Mouse (Mus musculus): ENCODE data around the gene Mecom. TPM values are rescaled to one million over a fixed set of nuclear protein-coding genes. Genes with fewer than 3 reads are reported as not detected.

Mecom gene
- polyA plus RNA-seq, 1 experiment from 2014 or later, result 52.0 TPM

DNA sequence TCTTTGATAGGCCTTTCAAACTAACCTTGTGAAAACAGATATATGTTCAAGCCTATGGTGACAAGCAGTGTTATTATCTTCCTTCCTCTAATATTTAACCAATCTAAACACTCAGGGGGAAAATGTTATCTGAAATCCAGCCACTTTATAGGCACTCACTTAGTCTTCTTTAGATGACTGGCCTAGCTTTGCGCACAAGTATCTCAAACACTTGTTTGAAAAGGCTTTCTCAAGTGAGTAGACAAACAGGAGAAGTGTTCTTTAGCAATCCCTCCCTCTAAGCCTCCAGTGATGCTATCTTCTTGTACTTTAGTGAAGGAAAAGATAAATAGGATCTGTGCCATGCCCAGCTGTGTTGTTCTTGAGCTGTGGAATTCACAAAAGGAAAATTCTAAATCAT, 412.7 kb downstream of the Mecom start:
- Histone ChIP-seq H3K9me3 (no peaks in the 10 kb centered on the region), H3K27ac (replicated peaks) (no peak overlapping the region), H3K36me3 (replicated peaks) (no peaks in the 10 kb centered on the region), H3K27me3 (replicated peaks; ENCODE audit: low read depth, poor library complexity, severe bottlenecking) (no peaks in the 10 kb centered on the region), H3K4me1 (peaks cover 11% of the 10 kb centered on the region), H3K4me3 (no peak overlapping the region)
- DNase-seq (ENCODE audit: low spot score), result no peak
- WGBS, result 87% methylated on average over 1 of the region's 1 CpGs

DNA sequence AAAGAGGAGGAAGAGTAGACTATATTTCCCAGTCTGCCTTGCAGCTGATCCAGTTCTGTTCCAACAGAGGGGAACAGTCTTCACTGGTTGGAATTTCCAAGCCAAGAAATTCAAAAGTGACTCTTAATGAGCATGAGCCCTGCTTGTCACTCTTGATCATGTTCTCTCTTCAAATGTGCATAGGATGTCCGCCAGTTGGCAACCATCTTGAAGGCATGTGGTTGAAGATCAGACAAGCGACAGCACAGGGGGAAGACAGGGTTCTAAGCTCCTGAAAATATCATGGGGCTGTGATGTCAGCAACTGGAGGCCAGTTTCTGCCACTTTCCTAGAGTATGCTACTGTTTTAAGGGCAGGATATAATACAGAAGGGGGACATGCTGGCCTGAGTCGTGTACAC, 414.8 kb downstream of the Mecom start:
- Histone ChIP-seq H3K27ac (replicated peaks) (no peak overlapping the region), H3K27me3 (replicated peaks; ENCODE audit: low read depth, poor library complexity, severe bottlenecking) (no peaks in the 10 kb centered on the region), H3K4me1 (no peaks in the 10 kb centered on the region), H3K36me3 (replicated peaks) (no peaks in the 10 kb centered on the region), H3K4me3 (no peak overlapping the region), H3K9me3 (no peaks in the 10 kb centered on the region)
- DNase-seq (ENCODE audit: low spot score), result no peak
- 86% methylated on average over 3 of the region's 3 CpGs for WGBS

GRCm38 (mm10) chr3:30132370-30132769, 415.4 kb downstream of the Mecom start:
- Histone ChIP-seq H3K27ac (replicated peaks) (no peak overlapping the region), H3K4me1 (peaks cover 3% of the 10 kb centered on the region; the same call in 1 of the 2 replicates), H3K27me3 (replicated peaks; ENCODE audit: low read depth, poor library complexity, severe bottlenecking) (no peaks in the 10 kb centered on the region), H3K36me3 (replicated peaks) (no peaks in the 10 kb centered on the region), H3K4me3 (no peak overlapping the region), H3K9me3 (no peaks in the 10 kb centered on the region)
- no peak for DNase-seq (ENCODE audit: low spot score)
- 69% methylated on average over 2 of the region's 2 CpGs for WGBS

- no peaks in the 10 kb centered on the region for H3K27me3 ChIP-seq (replicated peaks; ENCODE audit: low read depth, poor library complexity, severe bottlenecking)
- DNase-seq (ENCODE audit: low spot score), result no peak
- no peaks in the 10 kb centered on the region for H3K9me3 ChIP-seq
- H3K27ac ChIP-seq (replicated peaks), result no peak overlapping the region
- no peak overlapping the region for H3K4me3 ChIP-seq
- no peaks in the 10 kb centered on the region for H3K36me3 ChIP-seq (replicated peaks)
- WGBS, result 69% methylated on average over 4 of the region's 4 CpGs
- peaks cover 6% of the 10 kb centered on the region; the same call in 1 of the 2 replicates for H3K4me1 ChIP-seq
These were observed 417.3 kb downstream of the Mecom start for GRCm38 (mm10) chr3:30130495-30130894.

DNA sequence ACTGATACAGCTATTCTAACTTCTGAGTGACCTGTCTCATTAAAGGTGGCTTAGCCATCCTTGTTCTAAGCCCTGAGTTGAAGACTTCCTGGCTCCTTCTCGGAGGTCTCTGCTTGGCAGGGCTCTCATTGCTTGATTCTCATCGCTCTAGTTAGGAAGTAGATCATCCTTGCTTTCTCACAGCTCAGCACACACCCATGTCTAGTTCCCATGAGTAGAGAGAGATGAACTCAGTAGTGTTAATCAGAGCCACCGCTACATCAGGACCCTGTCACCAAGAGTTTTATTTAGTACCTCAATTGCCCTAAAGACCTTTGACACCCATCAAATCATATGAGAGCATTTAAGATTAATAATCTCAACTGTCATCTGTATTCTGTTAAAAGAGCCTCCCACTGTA, 425.2 kb downstream of the Mecom start:
- Histone ChIP-seq H3K36me3 (replicated peaks) (no peaks in the 10 kb centered on the region), H3K27me3 (replicated peaks; ENCODE audit: low read depth, poor library complexity, severe bottlenecking) (no peaks in the 10 kb centered on the region), H3K9me3 (no peaks in the 10 kb centered on the region), H3K4me3 (no peak overlapping the region), H3K4me1 (peaks cover 12% of the 10 kb centered on the region), H3K27ac (replicated peaks) (no peak overlapping the region)
- WGBS, result 89% methylated on average over 3 of the region's 3 CpGs
- no peak for DNase-seq (ENCODE audit: low spot score)

GRCm38 (mm10) chr3:30120790-30121512, 426.9 kb downstream of the Mecom start:
- H3K27ac ChIP-seq (replicated peaks), result no peak overlapping the region
- no peaks in the 10 kb centered on the region for H3K27me3 ChIP-seq (replicated peaks; ENCODE audit: low read depth, poor library complexity, severe bottlenecking)
- no peaks in the 10 kb centered on the region for H3K36me3 ChIP-seq (replicated peaks)
- no peaks in the 10 kb centered on the region for H3K9me3 ChIP-seq
- H3K4me3 ChIP-seq, result no peak overlapping the region
- DNase-seq (ENCODE audit: low spot score), result no peak
- WGBS, result 88% methylated on average over 8 of the region's 8 CpGs
- peaks cover 11% of the 10 kb centered on the region for H3K4me1 ChIP-seq

DNA sequence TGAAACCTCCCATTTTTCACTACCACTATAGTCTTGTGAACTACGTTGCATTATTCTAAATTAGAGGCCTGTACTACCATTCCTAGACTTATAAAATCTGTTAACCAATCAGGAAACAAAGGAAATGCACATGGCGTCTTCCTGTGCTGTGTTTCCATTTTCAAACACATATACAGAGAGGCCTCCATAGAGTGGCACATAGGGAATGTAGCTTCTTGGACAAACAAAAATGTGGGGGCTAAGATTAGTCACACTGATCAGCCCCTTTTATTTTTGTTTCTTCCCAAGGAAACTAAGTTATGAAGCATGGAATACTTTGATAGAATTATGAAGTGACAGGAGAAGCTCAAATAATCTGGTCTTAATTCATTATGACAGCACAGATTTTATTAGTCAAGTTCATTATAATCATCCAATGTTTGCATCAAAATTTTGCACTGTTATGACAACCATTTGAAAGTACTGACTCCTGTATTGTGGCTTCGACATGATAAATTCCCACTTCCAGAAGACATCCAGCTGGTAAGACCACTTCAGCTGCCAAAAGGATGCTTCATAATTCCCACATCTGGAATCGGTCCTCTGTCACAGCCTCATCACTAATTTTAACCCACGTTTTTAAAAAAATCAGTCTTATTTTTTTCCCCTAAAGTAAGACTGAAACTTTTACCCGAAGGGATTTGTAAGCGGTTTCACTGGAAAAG, 429.1 kb downstream of the Mecom start:
- H3K27ac ChIP-seq (replicated peaks), result no peak overlapping the region
- H3K4me3 ChIP-seq, result no peak overlapping the region
- no peaks in the 10 kb centered on the region for H3K36me3 ChIP-seq (replicated peaks)
- DNase-seq (ENCODE audit: low spot score), result no peak
- H3K27me3 ChIP-seq (replicated peaks; ENCODE audit: low read depth, poor library complexity, severe bottlenecking), result no peaks in the 10 kb centered on the region
- H3K4me1 ChIP-seq, result peaks cover 12% of the 10 kb centered on the region
- WGBS, result 85% methylated on average over 7 of the region's 7 CpGs
- no peaks in the 10 kb centered on the region for H3K9me3 ChIP-seq

DNA sequence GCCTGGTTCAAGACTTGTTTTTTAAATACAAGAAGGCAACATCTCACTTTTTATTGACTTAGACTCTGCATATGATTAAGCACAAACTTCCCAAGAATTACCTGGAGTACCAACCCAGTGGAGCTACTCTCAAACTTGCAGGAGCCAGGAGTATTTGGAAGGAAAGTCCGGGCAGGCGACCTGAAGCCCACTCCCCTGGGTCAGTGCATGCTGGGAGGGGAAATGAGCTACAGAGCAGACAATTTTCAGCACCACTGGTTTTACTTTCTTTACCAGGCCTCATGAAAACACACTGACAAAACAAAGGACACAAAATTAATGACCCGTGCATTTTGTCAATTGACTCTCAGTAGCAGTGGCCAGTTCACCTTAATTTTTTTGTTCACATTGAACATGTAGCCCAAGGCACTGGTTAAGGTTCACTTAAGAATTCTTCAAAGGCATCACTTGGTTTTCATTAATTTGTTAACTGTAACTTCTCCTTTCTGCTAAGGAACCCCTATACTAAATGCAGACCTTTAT, 434.5 kb downstream of the Mecom start:
- Histone ChIP-seq H3K4me1 (peaks cover 22% of the 10 kb centered on the region), H3K27me3 (replicated peaks; ENCODE audit: low read depth, poor library complexity, severe bottlenecking) (no peaks in the 10 kb centered on the region), H3K4me3 (no peak overlapping the region), H3K36me3 (replicated peaks) (no peaks in the 10 kb centered on the region), H3K27ac (replicated peaks) (no peak overlapping the region), H3K9me3 (no peaks in the 10 kb centered on the region)
- no peak for DNase-seq (ENCODE audit: low spot score)
- 33% methylated on average over 3 of the region's 3 CpGs for WGBS

DNA sequence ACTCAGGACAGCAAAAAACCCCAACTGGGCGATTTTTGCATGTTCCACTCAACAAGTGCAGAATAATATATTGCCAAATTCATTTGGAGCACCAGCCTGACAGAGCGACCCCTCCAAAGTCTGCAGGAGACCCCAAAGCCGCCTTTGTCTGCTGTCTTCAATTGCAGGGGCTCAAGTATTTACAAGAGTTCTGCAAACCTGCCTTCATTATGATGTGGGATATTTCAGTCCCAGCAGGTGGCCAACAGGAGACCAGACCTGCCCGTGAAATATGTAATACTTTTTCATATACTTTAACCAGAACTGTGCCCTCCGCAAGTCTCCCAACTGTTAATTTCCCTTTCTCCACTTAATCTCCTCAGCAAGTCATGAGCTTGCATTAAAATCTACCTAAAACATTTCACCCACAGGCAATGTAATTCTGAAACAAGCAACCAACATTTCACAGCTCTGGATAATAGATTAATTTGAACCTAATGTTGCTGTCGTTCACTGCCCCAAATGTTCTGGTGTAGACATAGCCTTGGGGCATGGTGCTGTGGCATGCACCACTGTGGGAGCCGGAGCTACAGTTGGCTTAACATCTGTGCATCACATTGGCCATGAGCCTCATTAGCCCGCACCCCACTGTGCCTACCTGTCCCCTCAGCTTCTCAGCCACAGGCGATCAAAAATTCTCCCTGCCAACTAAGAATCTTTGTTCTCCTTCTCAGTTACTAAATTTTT, 439.7 kb downstream of the Mecom start:
- WGBS, result 51% methylated on average over 9 of the region's 9 CpGs
- Histone ChIP-seq H3K4me1 (peaks cover 53% of the 10 kb centered on the region), H3K9me3 (no peaks in the 10 kb centered on the region)

DNA sequence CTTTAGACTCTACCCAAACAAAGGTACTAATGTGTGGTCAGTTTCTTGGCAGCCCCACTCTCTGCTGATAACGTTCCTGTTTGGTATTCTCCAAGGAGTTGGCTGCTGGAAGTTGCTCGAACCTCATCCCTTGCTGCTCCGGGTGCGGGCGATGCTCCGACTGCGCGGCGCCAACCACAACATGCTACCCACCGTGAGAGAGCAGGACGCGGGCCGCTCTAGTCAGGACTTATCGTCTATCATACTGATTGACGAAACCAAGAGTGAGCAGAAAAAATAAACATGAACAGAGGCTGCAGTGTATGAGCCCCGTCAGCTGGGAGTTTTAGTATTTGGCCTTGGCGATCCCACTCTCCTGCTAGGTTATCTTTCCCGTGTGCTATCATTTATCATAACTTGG, 441.3 kb downstream of the Mecom start:
- 52% methylated on average over 18 of the region's 18 CpGs for WGBS
- no peaks in the 10 kb centered on the region for H3K36me3 ChIP-seq (replicated peaks)
- H3K4me1 ChIP-seq, result peaks cover 57% of the 10 kb centered on the region
- H3K9me3 ChIP-seq, result no peaks in the 10 kb centered on the region
- peak overlapping the region; percentile 74 for H3K27ac ChIP-seq (replicated peaks)
- no peaks in the 10 kb centered on the region for H3K27me3 ChIP-seq (replicated peaks; ENCODE audit: low read depth, poor library complexity, severe bottlenecking)
- peak; percentile 66 for DNase-seq (ENCODE audit: low spot score)
- H3K4me3 ChIP-seq, result no peak overlapping the region

More for the DNA sequence above, 439.7 kb downstream of the Mecom start:
- H3K36me3 ChIP-seq (replicated peaks), result no peaks in the 10 kb centered on the region
- H3K27me3 ChIP-seq (replicated peaks; ENCODE audit: low read depth, poor library complexity, severe bottlenecking), result no peaks in the 10 kb centered on the region
- DNase-seq (ENCODE audit: low spot score), result no peak
- H3K4me3 ChIP-seq, result no peak overlapping the region
- peak overlapping the region; percentile 25 for H3K27ac ChIP-seq (replicated peaks)

DNA sequence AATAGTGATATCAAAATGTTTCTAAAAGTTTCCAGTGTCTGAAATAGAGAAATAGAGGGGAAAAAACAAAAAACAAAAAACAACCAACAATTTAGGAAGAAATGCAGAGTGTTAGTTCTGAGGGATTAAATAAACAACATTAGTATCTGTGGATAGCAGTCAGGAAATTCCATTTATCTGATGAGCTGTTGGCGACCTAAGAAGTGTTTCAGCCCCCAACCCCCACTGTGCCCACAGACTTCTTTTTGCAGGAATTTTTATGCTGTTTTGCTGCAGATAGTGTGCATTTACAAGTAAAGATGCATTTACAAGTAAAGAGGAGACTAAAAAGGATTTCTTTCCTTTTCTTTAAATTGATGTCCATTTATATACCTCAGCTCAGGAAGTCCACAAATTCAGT, 441.9 kb downstream of the Mecom start:
- peak overlapping the region; percentile 3; the same call in 1 of the 2 replicates for H3K4me3 ChIP-seq
- H3K27ac ChIP-seq (replicated peaks), result peak overlapping the region; percentile 82; the same call in 1 of the 2 replicates
- H3K4me1 ChIP-seq, result peaks cover 63% of the 10 kb centered on the region
- H3K36me3 ChIP-seq (replicated peaks), result no peaks in the 10 kb centered on the region
- H3K27me3 ChIP-seq (replicated peaks; ENCODE audit: low read depth, poor library complexity, severe bottlenecking), result no peaks in the 10 kb centered on the region
- DNase-seq (ENCODE audit: low spot score), result no peak
- WGBS, result 13% methylated on average over 1 of the region's 1 CpGs
- no peaks in the 10 kb centered on the region for H3K9me3 ChIP-seq

DNA sequence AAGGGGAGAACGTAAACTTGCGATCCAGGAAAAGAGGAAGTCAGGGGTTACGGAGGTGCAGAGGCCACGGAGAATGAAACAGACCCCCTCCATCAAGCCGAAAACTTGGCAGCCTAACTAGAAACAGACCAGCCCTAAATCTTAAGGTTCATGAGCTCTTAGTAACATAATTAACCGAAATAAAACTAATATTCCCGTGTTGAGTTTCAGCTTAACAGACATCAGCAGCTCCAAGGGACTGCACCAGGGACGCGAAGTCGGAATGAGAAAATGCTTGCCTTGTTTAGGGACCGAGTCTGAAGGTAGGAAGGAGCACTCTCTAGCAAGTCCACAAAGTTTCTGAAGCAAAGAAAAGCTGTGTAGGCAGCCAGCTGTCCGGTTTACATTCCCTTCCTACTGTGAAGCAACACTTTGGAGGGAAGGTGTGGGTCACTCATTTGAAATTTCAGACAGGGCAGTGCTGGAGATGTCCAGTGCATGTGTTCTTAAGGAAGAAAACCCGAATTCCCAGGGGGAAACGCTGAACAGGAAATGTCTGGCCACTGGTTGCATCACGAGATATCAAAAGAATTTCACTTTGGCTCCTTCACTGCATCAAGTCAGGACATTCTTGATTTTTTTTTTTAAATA, 442.5 kb downstream of the Mecom start:
- H3K9me3 ChIP-seq, result no peaks in the 10 kb centered on the region
- peak; percentile 67 for DNase-seq (ENCODE audit: low spot score)
- peak overlapping the region; percentile 82 for H3K27ac ChIP-seq (replicated peaks)
- 24% methylated on average over 15 of the region's 15 CpGs for WGBS
- no peaks in the 10 kb centered on the region for H3K36me3 ChIP-seq (replicated peaks)
- peak overlapping the region; percentile 41 for H3K4me3 ChIP-seq
- H3K27me3 ChIP-seq (replicated peaks; ENCODE audit: low read depth, poor library complexity, severe bottlenecking), result no peaks in the 10 kb centered on the region
- peaks cover 69% of the 10 kb centered on the region for H3K4me1 ChIP-seq

Data from embryonic facial prominence, embryonic 10.5 days (tissue).